Mouse (Mus musculus): Measurements from ENCODE around the gene Klhl11. TPM values are rescaled to one million over a fixed set of nuclear protein-coding genes. Genes with fewer than 3 reads are reported as not detected.
A peak's percentile ranks its signal among the peaks of the same experiment; 100 is the strongest.

Gene Klhl11
- total RNA-seq (2014; rRNA removed): 50.3 and 56.5 TPM in 2 replicates
- polyA plus RNA-seq (2015; fragmentation: Nextera tagmentation; extraction: Ambion mirVana): 10.4 and 10.7 TPM in 2 replicates

GRCm38 (mm10) chr11:100472197-100472934, at the start of gene Klhl11:
Gene Klhl11 (minus strand): TSS chr11:100472741.
- under 1% methylated on average over 77 of the region's 83 CpGs for WGBS
- Histone ChIP-seq H3K27me3 (ENCODE audit: insufficient read depth, low read length) (no peaks in the 10 kb centered on the region), H3K9me3 (ENCODE audit: low read length) (no peaks in the 10 kb centered on the region), H3K4me2 (ENCODE audit: low read depth, low read length) (peak within 1 kb of the TSS; percentile 85), H3K4me1 (ENCODE audit: insufficient read depth, low read length) (0 out of 2 replicates have a peak, but pooled peaks cover 9% of the 10 kb centered on the region), H3K27ac (peak within 1 kb of the TSS; percentile 93), H3K36me3 (ENCODE audit: insufficient read depth, low read length) (peaks cover 11% of the 10 kb centered on the region), H3K4me3 (ENCODE audit: low read length) (peak within 1 kb of the TSS; percentile 95), H3K9ac (replicated peaks; ENCODE audit: low read length) (peak within 1 kb of the TSS; percentile 97)
- peak; percentile 77 for TF ChIP-seq CTCF (IDR thresholded peaks at IDR 0.05; ENCODE audit: low read depth)
- ATAC-seq: peak; percentile 94
- DNase-seq (ENCODE audit: low spot score): peak; percentile 96

- H3K9me3 ChIP-seq (ENCODE audit: low read length): no peaks in the 10 kb centered on the region
- peaks cover 59% of the 10 kb centered on the region for H3K36me3 ChIP-seq (ENCODE audit: insufficient read depth, low read length)
- ATAC-seq (no peak; the same call in 1 of the 2 replicates), DNase-seq (ENCODE audit: low spot score) (peak; percentile 49)
- H3K27me3 ChIP-seq (ENCODE audit: insufficient read depth, low read length): no peaks in the 10 kb centered on the region
- H3K9ac ChIP-seq (replicated peaks; ENCODE audit: low read length): no peak overlapping the region
- TF ChIP-seq CTCF (IDR thresholded peaks at IDR 0.05; ENCODE audit: low read depth): no peak
- H3K27ac ChIP-seq: 0 out of 2 replicates have a peak overlapping the region, but pooled peaks have one; percentile 26
- peaks cover 17% of the 10 kb centered on the region for H3K4me1 ChIP-seq (ENCODE audit: insufficient read depth, low read length)
- 62% methylated on average over 15 of the region's 15 CpGs for WGBS
- no peak overlapping the region for H3K4me3 ChIP-seq (ENCODE audit: low read length)
- H3K4me2 ChIP-seq (ENCODE audit: low read depth, low read length): no peak overlapping the region
Observed at GRCm38 (mm10) chr11:100520838-100521237, 48.3 kb upstream of the Klhl11 start.

- ATAC-seq: no peak
- Histone ChIP-seq H3K27me3 (ENCODE audit: insufficient read depth, low read length) (no peaks in the 10 kb centered on the region), H3K36me3 (ENCODE audit: insufficient read depth, low read length) (peaks cover 76% of the 10 kb centered on the region), H3K9ac (replicated peaks; ENCODE audit: low read length) (no peak overlapping the region), H3K27ac (no peak overlapping the region), H3K4me2 (ENCODE audit: low read depth, low read length) (no peak overlapping the region), H3K4me3 (ENCODE audit: low read length) (no peak overlapping the region), H3K9me3 (ENCODE audit: low read length) (no peaks in the 10 kb centered on the region), H3K4me1 (ENCODE audit: insufficient read depth, low read length) (peaks cover under 1% of the 10 kb centered on the region; the same call in 1 of the 2 replicates)
- WGBS: 79% methylated on average over 6 of the region's 7 CpGs
- no peak for DNase-seq (ENCODE audit: low spot score)
- no peak for TF ChIP-seq CTCF (IDR thresholded peaks at IDR 0.05; ENCODE audit: low read depth)
Observed at GRCm38 (mm10) chr11:100519188-100519587, 46.6 kb upstream of the Klhl11 start.

GRCm38 (mm10) chr11:100518188-100518591, 45.6 kb upstream of the Klhl11 start:
- H3K9ac ChIP-seq (replicated peaks; ENCODE audit: low read length): no peak overlapping the region
- ATAC-seq (peak; percentile 52), DNase-seq (ENCODE audit: low spot score) (peak; percentile 84)
- no peak overlapping the region for H3K27ac ChIP-seq
- H3K36me3 ChIP-seq (ENCODE audit: insufficient read depth, low read length): peaks cover 76% of the 10 kb centered on the region
- H3K4me2 ChIP-seq (ENCODE audit: low read depth, low read length): no peak overlapping the region
- H3K4me1 ChIP-seq (ENCODE audit: insufficient read depth, low read length): no peaks in the 10 kb centered on the region
- TF ChIP-seq CTCF (IDR thresholded peaks at IDR 0.05; ENCODE audit: low read depth): no peak
- 34% methylated on average over 5 of the region's 5 CpGs for whole genome bisulfite sequencing
- H3K27me3 ChIP-seq (ENCODE audit: insufficient read depth, low read length): no peaks in the 10 kb centered on the region
- H3K4me3 ChIP-seq (ENCODE audit: low read length): no peak overlapping the region
- H3K9me3 ChIP-seq (ENCODE audit: low read length): no peaks in the 10 kb centered on the region

GRCm38 (mm10) chr11:100516291-100516690, 43.8 kb upstream of the Klhl11 start:
- WGBS: 37% methylated on average over 9 of the region's 9 CpGs
- peak; percentile 65 for DNase-seq (ENCODE audit: low spot score)
- Histone ChIP-seq H3K4me2 (ENCODE audit: low read depth, low read length) (no peak overlapping the region), H3K27ac (no peak overlapping the region), H3K4me3 (ENCODE audit: low read length) (no peak overlapping the region), H3K9ac (replicated peaks; ENCODE audit: low read length) (no peak overlapping the region), H3K27me3 (ENCODE audit: insufficient read depth, low read length) (no peaks in the 10 kb centered on the region), H3K9me3 (ENCODE audit: low read length) (no peaks in the 10 kb centered on the region), H3K4me1 (ENCODE audit: insufficient read depth, low read length) (no peaks in the 10 kb centered on the region), H3K36me3 (ENCODE audit: insufficient read depth, low read length) (peaks cover 72% of the 10 kb centered on the region)
- TF ChIP-seq CTCF (IDR thresholded peaks at IDR 0.05; ENCODE audit: low read depth): no peak
- no peak for ATAC-seq

GRCm38 (mm10) chr11:100515789-100516188, 43.2 kb upstream of the Klhl11 start:
- Histone ChIP-seq H3K27me3 (ENCODE audit: insufficient read depth, low read length) (no peaks in the 10 kb centered on the region), H3K4me3 (ENCODE audit: low read length) (no peak overlapping the region), H3K4me1 (ENCODE audit: insufficient read depth, low read length) (no peaks in the 10 kb centered on the region), H3K36me3 (ENCODE audit: insufficient read depth, low read length) (peaks cover 72% of the 10 kb centered on the region), H3K27ac (no peak overlapping the region), H3K4me2 (ENCODE audit: low read depth, low read length) (no peak overlapping the region), H3K9ac (replicated peaks; ENCODE audit: low read length) (no peak overlapping the region), H3K9me3 (ENCODE audit: low read length) (no peaks in the 10 kb centered on the region)
- TF ChIP-seq CTCF (IDR thresholded peaks at IDR 0.05; ENCODE audit: low read depth): no peak
- DNase-seq (ENCODE audit: low spot score) (no peak), ATAC-seq (no peak)
- 88% methylated on average over 9 of the region's 9 CpGs for WGBS

- DNase-seq (ENCODE audit: low spot score) (no peak), ATAC-seq (no peak)
- no peak overlapping the region for H3K27ac ChIP-seq
- no peak for TF ChIP-seq CTCF (IDR thresholded peaks at IDR 0.05; ENCODE audit: low read depth)
- WGBS: 93% methylated on average over 9 of the region's 9 CpGs
- no peaks in the 10 kb centered on the region for H3K9me3 ChIP-seq (ENCODE audit: low read length)
- H3K4me1 ChIP-seq (ENCODE audit: insufficient read depth, low read length): no peaks in the 10 kb centered on the region
- H3K9ac ChIP-seq (replicated peaks; ENCODE audit: low read length): no peak overlapping the region
- no peak overlapping the region for H3K4me3 ChIP-seq (ENCODE audit: low read length)
- H3K4me2 ChIP-seq (ENCODE audit: low read depth, low read length): no peak overlapping the region
- no peaks in the 10 kb centered on the region for H3K27me3 ChIP-seq (ENCODE audit: insufficient read depth, low read length)
- H3K36me3 ChIP-seq (ENCODE audit: insufficient read depth, low read length): peaks cover 68% of the 10 kb centered on the region
Observed at GRCm38 (mm10) chr11:100515061-100515460, 42.5 kb upstream of the Klhl11 start.

Measured in hindbrain, postnatal 0 days (tissue).